Mouse (Mus musculus): ENCODE data around the gene Sord. TPM values are rescaled to one million over a fixed set of nuclear protein-coding genes. Genes with fewer than 3 reads are reported as not detected.

Gene Sord
- polyA plus RNA-seq, 1 experiment from 2014 or later, result 90.2 TPM

DNA sequence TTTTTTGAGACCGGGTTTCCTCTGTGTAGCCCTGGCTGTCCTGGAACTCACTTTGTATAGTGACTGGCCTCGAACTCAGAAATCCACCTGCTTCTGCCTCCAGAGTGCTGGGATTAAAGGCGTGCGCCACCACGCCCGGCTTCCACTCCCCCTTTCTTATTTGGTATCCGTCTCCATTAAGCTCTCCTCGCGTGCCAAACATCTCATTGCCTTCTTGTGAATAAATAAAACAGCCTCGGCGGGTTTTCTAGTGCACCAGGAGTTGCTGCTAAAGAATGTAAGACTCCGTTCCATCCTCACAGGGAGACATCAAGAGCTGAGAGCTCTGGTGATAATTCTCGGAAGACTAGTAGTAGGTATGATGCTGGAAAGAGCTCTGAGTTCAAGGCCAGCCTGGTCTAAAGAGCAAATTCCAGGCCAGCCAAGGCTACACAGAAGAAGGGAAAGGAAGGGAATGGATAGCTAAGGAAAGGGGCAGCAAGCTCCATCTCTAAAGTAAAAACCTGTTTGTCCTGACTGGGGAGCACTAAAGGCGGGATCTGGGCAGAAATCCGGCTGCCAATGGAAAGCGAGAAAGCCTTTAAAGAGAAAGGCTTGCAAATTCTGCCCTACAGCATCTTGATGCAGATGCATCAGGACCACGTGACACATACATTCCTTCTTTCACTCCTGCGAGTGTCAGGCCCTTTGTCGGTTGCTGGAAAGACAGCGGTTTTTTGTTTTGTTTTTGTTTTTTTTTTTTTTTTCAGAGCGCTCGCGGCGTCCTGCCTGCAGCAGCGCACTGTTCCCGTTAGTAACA lies 591 bp upstream of the Sord start:
- peak; percentile 21 for ATAC-seq
- Histone ChIP-seq H3K27ac (ENCODE audit: low read length) (peak overlapping the region; percentile 51), H3K27me3 (replicated peaks; ENCODE audit: control insufficient read depth, insufficient read depth, low read length) (no peaks in the 10 kb centered on the region), H3K4me1 (ENCODE audit: control insufficient read depth, insufficient read depth, low read length) (peaks cover 11% of the 10 kb centered on the region), H3K4me3 (ENCODE audit: low read length) (peak overlapping the region; percentile 70), H3K9me3 (ENCODE audit: control insufficient read depth, low read length) (no peaks in the 10 kb centered on the region), H3K4me2 (ENCODE audit: low read depth, low read length) (peak overlapping the region; percentile 91), H3K36me3 (ENCODE audit: control insufficient read depth, insufficient read depth, low read length) (no peaks in the 10 kb centered on the region), H3K9ac (ENCODE audit: low read depth, low read length) (peak overlapping the region; percentile 73)
- 6% methylated on average over 26 of the region's 26 CpGs for WGBS

DNA sequence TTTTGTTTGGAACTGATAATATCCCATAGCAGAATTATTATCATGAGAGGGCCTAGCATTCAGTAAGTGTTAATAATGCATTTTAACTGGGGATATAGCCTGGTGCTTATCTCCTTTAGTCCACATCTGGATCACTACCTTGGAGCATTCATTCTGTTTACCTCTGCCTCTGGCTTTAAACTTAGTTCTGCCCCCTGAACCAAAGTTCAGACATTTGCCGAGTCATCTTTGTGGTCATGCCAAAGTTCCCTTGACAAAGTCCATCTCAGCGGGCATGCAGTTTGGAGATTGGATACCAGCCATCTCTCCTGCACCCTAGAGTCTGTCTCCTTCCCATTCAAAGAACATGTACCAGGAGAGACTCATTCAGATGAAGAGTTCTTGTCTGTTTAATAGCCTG lies 876 bp downstream of the Sord start:
- Histone ChIP-seq H3K36me3 (ENCODE audit: control insufficient read depth, insufficient read depth, low read length) (no peaks in the 10 kb centered on the region), H3K4me3 (ENCODE audit: low read length) (peak overlapping the region; percentile 70), H3K9me3 (ENCODE audit: control insufficient read depth, low read length) (no peaks in the 10 kb centered on the region), H3K4me1 (ENCODE audit: control insufficient read depth, insufficient read depth, low read length) (peaks cover 11% of the 10 kb centered on the region), H3K27ac (ENCODE audit: low read length) (no peak overlapping the region; the same call in 1 of the 2 replicates), H3K4me2 (ENCODE audit: low read depth, low read length) (peak overlapping the region; percentile 91), H3K27me3 (replicated peaks; ENCODE audit: control insufficient read depth, insufficient read depth, low read length) (no peaks in the 10 kb centered on the region), H3K9ac (ENCODE audit: low read depth, low read length) (peak overlapping the region; percentile 73; the same call in 1 of the 2 replicates)
- WGBS, result 41% methylated on average over 2 of the region's 2 CpGs
- 0 out of 2 replicates have a peak, but pooled peaks have one; percentile 6 for ATAC-seq

DNA sequence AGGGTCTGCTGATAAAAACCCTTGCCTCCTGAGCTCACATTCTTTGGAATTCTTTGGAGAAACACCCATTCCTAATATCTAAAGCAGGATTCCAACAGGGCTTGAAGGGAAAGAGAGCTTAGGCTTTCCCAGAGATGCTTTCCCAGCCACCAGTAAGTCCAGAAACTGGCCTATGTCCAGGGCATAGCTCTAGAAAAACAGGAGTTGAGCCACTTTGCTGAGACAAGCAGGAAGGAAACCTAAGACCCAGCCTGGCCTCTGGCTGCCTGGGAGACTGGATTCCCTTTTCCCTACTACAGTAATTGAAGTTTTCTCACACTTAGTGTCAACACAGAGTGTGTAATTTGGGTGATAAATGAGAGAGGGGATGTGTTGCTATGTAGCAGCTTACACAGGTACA lies 1.8 kb downstream of the Sord start:
- Histone ChIP-seq H3K27ac (ENCODE audit: low read length) (no peak overlapping the region), H3K4me1 (ENCODE audit: control insufficient read depth, insufficient read depth, low read length) (peaks cover 15% of the 10 kb centered on the region), H3K4me3 (ENCODE audit: low read length) (no peak overlapping the region), H3K27me3 (replicated peaks; ENCODE audit: control insufficient read depth, insufficient read depth, low read length) (no peaks in the 10 kb centered on the region), H3K9me3 (ENCODE audit: control insufficient read depth, low read length) (no peaks in the 10 kb centered on the region), H3K36me3 (ENCODE audit: control insufficient read depth, insufficient read depth, low read length) (no peaks in the 10 kb centered on the region), H3K9ac (ENCODE audit: low read depth, low read length) (no peak overlapping the region), H3K4me2 (ENCODE audit: low read depth, low read length) (0 out of 2 replicates have a peak overlapping the region, but pooled peaks have one; percentile 12)
- ATAC-seq, result no peak

DNA sequence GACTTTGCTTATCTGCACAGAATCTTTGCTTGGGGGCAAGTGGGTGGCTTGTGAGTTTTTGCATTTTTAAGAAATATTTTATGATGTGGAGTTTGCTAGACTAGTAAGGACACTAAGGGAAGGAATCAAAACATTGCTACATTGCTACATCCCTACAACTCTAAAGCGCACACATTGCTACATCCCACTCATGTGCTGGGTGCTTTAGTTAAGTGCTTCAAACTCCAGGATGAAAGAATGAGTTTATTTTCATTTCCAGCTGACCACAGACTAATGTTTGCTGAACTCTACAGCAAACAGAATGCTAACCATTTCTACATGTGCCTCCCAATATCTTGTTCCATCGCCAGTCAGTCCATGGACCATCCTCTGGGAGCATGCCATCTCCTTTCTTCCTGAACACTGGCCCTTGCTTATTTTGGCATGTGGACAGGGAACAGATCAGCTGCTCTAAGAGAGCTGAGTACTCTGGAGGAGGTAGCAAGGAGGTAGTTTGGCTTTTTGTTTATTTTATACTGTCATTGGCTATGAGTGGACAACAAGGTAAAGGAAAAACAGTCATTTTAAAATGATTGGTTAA lies 3.4 kb downstream of the Sord start:
- H3K9ac ChIP-seq (ENCODE audit: low read depth, low read length), result no peak overlapping the region
- 89% methylated on average over 2 of the region's 2 CpGs for WGBS
- no peak overlapping the region for H3K27ac ChIP-seq (ENCODE audit: low read length)
- H3K4me3 ChIP-seq (ENCODE audit: low read length), result no peak overlapping the region
- no peaks in the 10 kb centered on the region for H3K36me3 ChIP-seq (ENCODE audit: control insufficient read depth, insufficient read depth, low read length)
- H3K4me1 ChIP-seq (ENCODE audit: control insufficient read depth, insufficient read depth, low read length), result peaks cover 19% of the 10 kb centered on the region
- no peaks in the 10 kb centered on the region for H3K9me3 ChIP-seq (ENCODE audit: control insufficient read depth, low read length)
- H3K27me3 ChIP-seq (replicated peaks; ENCODE audit: control insufficient read depth, insufficient read depth, low read length), result no peaks in the 10 kb centered on the region
- H3K4me2 ChIP-seq (ENCODE audit: low read depth, low read length), result no peak overlapping the region
- no peak for ATAC-seq

DNA sequence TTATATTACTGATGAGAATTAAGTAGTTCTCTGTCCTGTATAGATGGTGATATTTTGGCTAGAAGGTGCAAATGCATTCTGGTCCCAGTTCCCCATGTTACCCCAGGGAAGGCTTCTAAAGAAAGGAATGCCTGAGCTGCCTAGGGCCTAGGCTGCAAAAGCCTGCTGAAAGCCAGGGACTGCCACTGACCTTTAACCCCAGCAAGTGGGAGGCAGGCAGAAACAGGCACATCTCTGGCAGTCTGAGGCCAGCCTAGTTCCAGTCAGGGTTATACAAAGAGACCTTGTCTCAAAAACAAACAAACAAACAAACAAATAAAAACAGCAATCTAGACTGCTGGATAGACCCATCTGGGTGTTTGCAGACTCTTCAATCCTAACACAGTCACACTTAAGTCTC lies 6.2 kb downstream of the Sord start:
- Histone ChIP-seq H3K36me3 (ENCODE audit: control insufficient read depth, insufficient read depth, low read length) (no peaks in the 10 kb centered on the region), H3K27me3 (replicated peaks; ENCODE audit: control insufficient read depth, insufficient read depth, low read length) (no peaks in the 10 kb centered on the region), H3K4me1 (ENCODE audit: control insufficient read depth, insufficient read depth, low read length) (peaks cover 16% of the 10 kb centered on the region; the same call in 1 of the 2 replicates), H3K4me3 (ENCODE audit: low read length) (no peak overlapping the region), H3K9ac (ENCODE audit: low read depth, low read length) (no peak overlapping the region), H3K9me3 (ENCODE audit: control insufficient read depth, low read length) (no peaks in the 10 kb centered on the region), H3K4me2 (ENCODE audit: low read depth, low read length) (no peak overlapping the region), H3K27ac (ENCODE audit: low read length) (peak overlapping the region; percentile 71; the same call in 1 of the 2 replicates)
- no peak for ATAC-seq

DNA sequence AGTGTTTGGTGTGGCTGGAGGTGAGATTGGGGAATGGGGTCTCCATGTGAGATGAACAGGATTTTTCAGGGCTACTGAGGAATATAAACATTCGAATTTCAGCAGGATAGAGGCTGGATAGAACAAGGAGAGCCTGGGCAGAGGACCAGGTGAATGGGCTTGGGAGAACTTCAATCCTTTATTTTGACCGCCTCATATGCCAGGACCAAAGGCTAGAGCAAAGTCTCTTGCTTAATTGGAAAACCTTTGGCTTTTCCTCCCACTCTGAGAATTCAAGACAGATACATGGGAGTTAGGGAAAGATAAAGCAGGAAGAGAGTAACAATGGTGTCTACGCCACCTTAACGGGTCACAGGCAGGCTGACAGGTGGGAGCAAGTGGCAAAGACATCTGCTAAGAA lies 6.7 kb downstream of the Sord start:
- 79% methylated on average over 4 of the region's 4 CpGs for whole genome bisulfite sequencing
- H3K4me3 ChIP-seq (ENCODE audit: low read length), result no peak overlapping the region

DNA sequence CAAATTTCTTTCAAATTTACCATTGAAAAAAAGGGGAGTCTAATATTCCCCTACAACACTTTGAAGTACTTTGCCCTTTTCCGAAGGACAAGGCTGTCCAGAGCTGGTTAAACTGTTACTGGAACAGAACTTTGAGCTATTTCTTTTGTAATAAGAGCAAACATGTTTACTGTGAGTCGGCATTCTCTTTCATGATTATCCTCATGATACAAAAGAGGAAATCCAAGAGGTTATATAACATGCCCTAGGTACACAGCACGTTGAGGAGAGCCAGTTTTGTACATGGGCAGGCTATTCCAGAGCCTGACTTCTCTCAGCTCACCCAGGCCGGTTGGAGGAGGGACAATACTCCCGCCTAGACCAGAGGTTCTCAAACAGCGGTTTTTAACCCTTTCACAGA lies 7.4 kb downstream of the Sord start:
- Histone ChIP-seq H3K9me3 (ENCODE audit: control insufficient read depth, low read length) (no peaks in the 10 kb centered on the region), H3K4me2 (ENCODE audit: low read depth, low read length) (no peak overlapping the region), H3K9ac (ENCODE audit: low read depth, low read length) (no peak overlapping the region), H3K27ac (ENCODE audit: low read length) (no peak overlapping the region; the same call in 1 of the 2 replicates), H3K36me3 (ENCODE audit: control insufficient read depth, insufficient read depth, low read length) (no peaks in the 10 kb centered on the region), H3K4me3 (ENCODE audit: low read length) (no peak overlapping the region), H3K27me3 (replicated peaks; ENCODE audit: control insufficient read depth, insufficient read depth, low read length) (no peaks in the 10 kb centered on the region), H3K4me1 (ENCODE audit: control insufficient read depth, insufficient read depth, low read length) (peaks cover 12% of the 10 kb centered on the region; the same call in 1 of the 2 replicates)
- peak; percentile 86 for ATAC-seq
- WGBS, result 42% methylated on average over 6 of the region's 6 CpGs

More for the DNA sequence above, 6.7 kb downstream of the Sord start:
- ATAC-seq, result no peak
- H3K9me3 ChIP-seq (ENCODE audit: control insufficient read depth, low read length), result no peaks in the 10 kb centered on the region
- H3K36me3 ChIP-seq (ENCODE audit: control insufficient read depth, insufficient read depth, low read length), result no peaks in the 10 kb centered on the region
- H3K4me2 ChIP-seq (ENCODE audit: low read depth, low read length), result no peak overlapping the region
- H3K27me3 ChIP-seq (replicated peaks; ENCODE audit: control insufficient read depth, insufficient read depth, low read length), result no peaks in the 10 kb centered on the region
- peaks cover 14% of the 10 kb centered on the region; the same call in 1 of the 2 replicates for H3K4me1 ChIP-seq (ENCODE audit: control insufficient read depth, insufficient read depth, low read length)
- peak overlapping the region; percentile 71 for H3K27ac ChIP-seq (ENCODE audit: low read length)
- H3K9ac ChIP-seq (ENCODE audit: low read depth, low read length), result no peak overlapping the region

DNA sequence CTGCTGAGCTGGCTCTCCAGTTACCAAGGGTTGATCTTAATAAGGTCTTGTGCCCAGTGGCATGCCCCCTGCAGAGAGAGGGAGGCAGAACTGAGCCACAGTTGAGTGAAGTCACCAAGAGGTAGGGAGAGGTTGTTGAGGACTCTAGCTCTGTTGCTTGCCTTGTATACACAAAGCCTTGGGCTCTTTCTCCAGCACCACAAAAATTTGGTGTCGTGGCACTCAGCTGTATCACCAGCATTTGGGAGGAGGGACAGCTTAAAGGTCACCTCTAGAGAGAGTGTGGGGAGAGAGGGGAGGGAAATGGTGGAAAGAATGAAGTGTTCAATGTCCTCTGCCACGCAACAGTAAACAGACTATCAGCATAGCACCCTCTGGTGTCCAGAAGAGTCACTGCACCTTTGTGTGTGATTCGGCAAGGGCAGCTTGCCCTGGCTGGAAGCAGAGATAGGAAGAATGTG lies 9.2 kb downstream of the Sord start:
- H3K27me3 ChIP-seq (replicated peaks; ENCODE audit: control insufficient read depth, insufficient read depth, low read length), result no peaks in the 10 kb centered on the region
- no peak overlapping the region for H3K9ac ChIP-seq (ENCODE audit: low read depth, low read length)
- peak; percentile 44 for ATAC-seq
- no peak overlapping the region for H3K4me3 ChIP-seq (ENCODE audit: low read length)
- 7% methylated on average over 3 of the region's 3 CpGs for WGBS
- H3K27ac ChIP-seq (ENCODE audit: low read length), result no peak overlapping the region
- no peaks in the 10 kb centered on the region for H3K36me3 ChIP-seq (ENCODE audit: control insufficient read depth, insufficient read depth, low read length)
- no peaks in the 10 kb centered on the region for H3K9me3 ChIP-seq (ENCODE audit: control insufficient read depth, low read length)
- peaks cover 12% of the 10 kb centered on the region; the same call in 1 of the 2 replicates for H3K4me1 ChIP-seq (ENCODE audit: control insufficient read depth, insufficient read depth, low read length)
- H3K4me2 ChIP-seq (ENCODE audit: low read depth, low read length), result no peak overlapping the region

DNA sequence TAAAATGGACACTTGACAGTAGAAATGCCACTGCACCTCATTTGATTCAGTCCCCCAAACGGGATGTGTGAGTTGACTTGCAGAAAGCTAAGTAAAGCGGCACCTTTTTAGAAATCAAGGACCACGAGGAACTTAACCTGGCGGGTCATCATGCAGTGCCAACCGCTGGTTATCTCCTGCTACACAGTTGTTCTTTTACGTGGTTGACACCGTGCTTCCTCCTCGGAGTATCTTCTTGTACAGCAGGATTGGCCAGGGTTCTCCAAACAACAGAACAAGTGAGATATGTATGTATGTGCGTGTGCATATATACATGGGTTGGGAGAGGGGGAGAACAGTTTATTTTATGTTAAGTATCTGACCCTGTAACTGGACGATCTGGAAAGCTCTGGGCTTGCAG lies 13.2 kb downstream of the Sord start:
- 84% methylated on average over 10 of the region's 10 CpGs for WGBS
- no peak overlapping the region for H3K4me2 ChIP-seq (ENCODE audit: low read depth, low read length)
- ATAC-seq, result no peak
- H3K36me3 ChIP-seq (ENCODE audit: control insufficient read depth, insufficient read depth, low read length), result no peaks in the 10 kb centered on the region
- H3K27ac ChIP-seq (ENCODE audit: low read length), result no peak overlapping the region
- H3K4me1 ChIP-seq (ENCODE audit: control insufficient read depth, insufficient read depth, low read length), result peaks cover 4% of the 10 kb centered on the region; the same call in 1 of the 2 replicates
- no peaks in the 10 kb centered on the region for H3K9me3 ChIP-seq (ENCODE audit: control insufficient read depth, low read length)
- H3K4me3 ChIP-seq (ENCODE audit: low read length), result no peak overlapping the region
- no peak overlapping the region for H3K9ac ChIP-seq (ENCODE audit: low read depth, low read length)
- H3K27me3 ChIP-seq (replicated peaks; ENCODE audit: control insufficient read depth, insufficient read depth, low read length), result no peaks in the 10 kb centered on the region
